Mouse (Mus musculus) pancreas, adult 10 weeks (tissue): ENCODE data around the gene Tbc1d10a. TPM values are rescaled to one million over a fixed set of nuclear protein-coding genes. Genes with fewer than 3 reads are reported as not detected.

Source experiments
- polyA plus RNA-seq: library from polyadenylated mRNA; stranded (reverse); fragments of 350-450 nt; fragmentation: Illumina TruSeq; extraction: RNeasy Lipid Tissue Mini Kit (QIAGEN cat#74804); gene quantifications from one replicate; pipeline ENCODE4 v1.2.3, GENCODE M21; 2015; ENCODE audit warnings: low read depth, low replicate concordance; ENCODE audit not compliant: insufficient read depth

The Tbc1d10a gene
- polyA plus RNA-seq = 12.5 TPM

DNA sequence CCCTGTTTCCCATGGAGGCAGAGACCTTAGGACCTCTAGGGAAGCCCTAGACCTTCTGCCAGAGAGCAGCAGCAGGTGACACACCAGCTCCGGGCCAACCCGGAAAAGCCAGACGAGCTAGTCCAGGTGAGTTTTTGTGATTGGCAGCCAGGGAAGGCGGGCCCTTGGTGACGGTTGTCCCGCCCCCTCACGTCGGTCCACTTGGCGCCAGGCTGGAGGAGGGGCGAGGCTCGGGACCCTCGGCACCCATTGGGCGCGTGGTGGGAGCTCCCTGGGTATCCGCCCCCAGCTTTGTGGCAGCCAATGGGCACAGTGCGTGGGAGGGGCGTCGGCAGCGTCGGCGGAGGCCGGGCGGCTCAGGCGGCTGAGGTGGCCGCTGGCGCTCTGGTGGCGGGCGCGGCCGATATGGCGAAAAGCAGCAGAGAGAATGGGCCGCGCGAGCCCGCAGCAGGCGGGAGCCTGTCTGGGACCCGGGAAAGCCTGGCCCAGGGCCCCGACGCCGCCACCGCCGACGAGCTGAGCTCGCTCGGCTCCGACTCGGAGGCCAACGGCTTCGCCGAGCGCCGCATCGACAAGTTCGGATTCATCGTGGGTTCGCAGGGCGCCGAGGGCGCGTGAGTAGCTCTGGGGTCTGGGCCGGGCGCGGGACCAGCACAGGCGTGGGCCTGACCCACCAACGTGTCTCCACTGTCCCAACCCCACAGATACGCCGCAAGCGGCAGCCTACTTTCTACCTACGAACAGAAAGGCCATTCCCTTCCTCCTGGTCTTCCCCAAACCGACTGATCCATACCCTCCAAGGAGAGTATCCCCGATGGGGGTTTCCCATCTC lies at the start of gene Tbc1d10a:
Gene Tbc1d10a, plus strand, starts transcription at position 304 of the 832 bp plus-strand sequence.

DNA sequence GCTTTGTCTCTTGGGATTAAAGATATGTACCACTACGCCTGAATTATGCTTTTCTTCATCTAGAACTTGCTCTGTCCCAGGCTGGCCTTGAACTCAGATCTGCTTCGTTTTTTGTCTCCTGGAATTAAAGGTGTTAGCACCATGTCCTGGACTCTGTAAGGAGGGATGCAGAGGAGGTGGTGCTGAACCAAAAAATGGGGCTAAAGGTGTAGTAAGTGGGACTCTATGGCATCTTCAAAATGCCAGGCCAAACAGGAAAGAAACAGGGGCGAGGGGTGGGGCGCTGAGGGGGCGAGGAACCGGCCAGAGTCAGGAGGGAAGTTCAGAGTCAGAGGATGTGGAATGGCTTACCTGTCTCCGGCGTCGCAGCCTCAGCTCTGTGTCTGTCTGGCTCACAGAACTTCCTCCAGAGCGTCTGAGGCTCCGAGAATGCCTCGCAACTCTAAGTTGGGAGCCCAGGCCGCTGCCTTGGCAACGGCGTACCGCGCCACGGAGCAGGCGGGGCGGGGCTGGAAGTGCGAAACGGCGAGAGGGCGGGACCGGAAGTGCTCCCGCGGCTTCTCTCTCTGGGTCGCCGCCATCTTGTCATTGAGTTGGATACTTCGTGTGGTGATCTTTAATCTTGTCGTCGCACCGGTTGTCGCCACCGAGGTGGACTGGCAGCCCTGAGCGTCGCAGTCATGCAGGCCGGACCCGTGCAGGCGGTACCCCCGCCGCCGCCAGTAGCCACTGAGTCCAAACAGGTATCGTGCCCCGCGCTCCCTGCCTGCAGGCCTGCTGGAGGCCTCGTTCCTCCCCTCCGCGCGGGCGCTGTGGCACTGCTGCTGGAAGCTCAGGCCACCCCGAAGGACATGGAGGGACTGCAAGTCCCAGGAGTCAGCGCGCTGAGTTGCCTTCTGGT lies 26.5 kb upstream of the Tbc1d10a start, which contains the start of the genes Ccdc157 and Sf3a1:
Gene Ccdc157, minus strand, starts transcription at position 486 of the 901 bp plus-strand sequence.
Gene Sf3a1, plus strand, starts transcription at position 543 of the 901 bp plus-strand sequence.

DNA sequence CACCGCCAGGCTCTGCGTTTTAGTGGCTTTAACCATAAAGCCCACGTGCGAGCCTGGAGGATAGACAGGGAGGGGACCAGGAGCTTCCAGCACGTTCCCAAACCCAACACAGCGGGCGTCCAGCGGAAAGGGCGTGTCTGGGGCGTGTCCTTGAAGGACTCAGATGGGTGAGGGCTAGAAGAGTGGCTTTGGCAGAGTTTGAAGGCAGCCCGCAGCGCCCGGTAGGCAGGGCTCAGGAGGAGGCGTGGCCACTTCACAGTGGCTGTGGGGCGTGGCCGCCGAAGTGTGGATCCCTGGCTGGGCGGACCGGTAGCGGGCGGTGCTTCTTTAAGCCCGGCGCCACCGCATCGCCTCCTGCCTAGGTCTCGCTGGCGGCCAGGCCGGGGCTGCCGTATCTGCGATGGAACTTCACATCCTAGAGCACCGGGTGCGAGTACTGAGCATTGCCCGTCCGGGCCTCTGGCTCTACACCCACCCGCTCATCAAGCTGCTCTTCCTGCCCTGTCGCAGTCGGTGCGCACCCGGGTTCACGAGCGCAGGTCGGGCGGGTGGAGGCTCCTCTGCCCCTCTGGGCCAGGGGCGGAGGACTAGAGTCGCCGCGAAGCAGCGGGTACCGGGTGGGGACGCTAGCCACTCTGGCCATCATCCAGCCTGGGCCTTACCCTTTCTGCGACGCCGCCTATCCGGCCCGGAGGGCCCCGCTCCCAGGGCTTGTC lies 31.5 kb downstream of the Tbc1d10a start, which contains the start of gene Castor1:
Gene Castor1, plus strand, starts transcription at position 312 of the 716 bp plus-strand sequence.

DNA sequence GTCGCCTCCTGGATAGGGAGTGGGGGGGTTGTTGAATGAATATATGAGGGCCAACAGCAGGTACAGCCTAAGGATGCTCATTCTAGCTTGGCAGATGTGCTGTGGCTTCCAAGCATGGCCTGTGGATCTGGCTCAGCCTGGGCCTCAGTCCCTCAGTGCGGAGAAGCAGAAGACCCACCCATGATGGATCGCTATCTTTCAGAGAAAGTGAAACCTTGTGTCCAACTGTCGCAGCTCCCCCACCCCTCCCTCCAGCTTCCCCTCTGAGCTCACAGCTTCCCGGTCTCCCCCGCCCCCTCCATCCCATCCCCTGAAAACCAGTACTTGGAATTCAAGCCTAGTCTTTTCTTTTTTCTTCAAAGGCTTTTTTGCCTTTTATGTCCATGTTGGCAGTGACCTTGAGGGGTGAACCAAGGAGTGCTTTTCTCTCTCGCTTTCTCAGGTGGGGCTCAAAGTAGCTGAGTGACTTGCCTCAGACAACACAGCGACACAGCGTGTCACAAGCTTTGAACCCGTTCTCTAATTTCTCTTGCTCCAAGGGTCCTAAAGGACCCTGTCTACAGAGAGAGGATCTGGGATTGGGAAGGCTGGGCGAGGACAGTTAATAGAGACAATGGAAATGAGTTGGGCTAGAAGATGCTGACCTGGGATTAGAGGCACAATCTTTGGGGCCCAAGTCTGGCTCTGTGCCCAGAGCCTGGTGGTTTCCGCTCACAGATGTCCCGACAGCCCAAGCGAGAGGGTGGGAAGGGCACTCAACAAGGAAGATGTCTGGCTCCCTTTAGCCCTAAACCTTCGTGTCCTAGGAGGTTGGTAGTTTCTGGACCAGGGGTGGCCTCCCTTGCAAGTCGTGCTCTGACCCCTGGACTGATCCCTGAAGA lies 49.3 kb downstream of the Tbc1d10a start, which contains the start of gene Osm:
Gene Osm, plus strand, starts transcription at position 756 of the 881 bp plus-strand sequence.

DNA sequence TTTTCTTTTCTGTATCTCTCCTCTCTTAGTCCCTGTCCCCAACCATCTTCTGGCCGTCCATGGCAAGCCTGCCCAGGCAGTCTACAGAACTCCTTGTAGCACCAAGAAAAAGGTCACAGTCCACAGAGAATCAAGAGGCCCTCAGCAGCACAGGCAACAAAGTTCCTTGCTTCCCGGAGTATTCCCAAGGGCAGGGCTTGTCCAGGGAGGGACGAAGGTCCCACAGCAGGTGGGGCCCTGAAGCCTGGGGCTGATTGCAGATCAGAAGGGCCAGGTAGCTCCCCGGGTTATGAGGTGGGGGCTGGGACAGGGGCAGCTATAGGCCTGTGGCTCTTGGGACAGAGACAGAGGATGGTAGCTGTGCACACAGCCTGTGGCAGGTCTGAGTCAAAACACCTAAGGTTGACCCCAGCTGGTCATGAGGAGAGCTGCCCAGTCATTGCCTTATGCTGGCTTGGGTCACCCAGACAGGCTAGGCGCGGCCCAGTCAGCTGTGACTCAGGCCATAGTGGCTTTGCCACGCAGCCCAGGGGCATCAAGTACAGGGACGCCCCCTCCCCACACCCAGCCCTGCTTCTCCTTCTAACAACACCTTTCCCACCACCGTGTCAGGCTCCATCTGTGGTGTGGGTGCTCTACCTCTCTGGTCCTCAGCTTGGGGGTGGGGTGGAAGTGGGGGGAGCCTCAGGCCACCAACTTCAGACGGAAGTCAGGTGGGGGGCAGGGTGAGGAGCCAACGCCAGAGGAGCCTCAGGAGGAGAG lies 70.4 kb downstream of the Tbc1d10a start, which contains the start of gene Lif:
Gene Lif, plus strand, starts transcription at position 712 of the 762 bp plus-strand sequence.

Other genes starting within 250 kb of the Tbc1d10a start
- 8.3 TPM for gene Pes1, start 222.8 kb upstream of the Tbc1d10a start, polyA plus RNA-seq
- not detected for gene 4930556J24Rik, start 210.0 kb upstream of the Tbc1d10a start, polyA plus RNA-seq
- 2.3 TPM for gene Gal3st1, start 203.2 kb upstream of the Tbc1d10a start, polyA plus RNA-seq
- 2.7 TPM for gene Sec14l4, start 155.3 kb upstream of the Tbc1d10a start, polyA plus RNA-seq
- not detected for gene Sec14l3, start 121.9 kb upstream of the Tbc1d10a start, polyA plus RNA-seq
- gene Mtfp1, start 91.3 kb upstream of the Tbc1d10a start, polyA plus RNA-seq = 2.8 TPM
- gene Sec14l2, start 63.4 kb upstream of the Tbc1d10a start, polyA plus RNA-seq = 0.92 TPM
- gene Rnf215, start 51.6 kb upstream of the Tbc1d10a start, polyA plus RNA-seq = 11.9 TPM
- gene Ccdc157, start 26.5 kb upstream of the Tbc1d10a start, polyA plus RNA-seq = 5.4 TPM
- gene Sf3a1, start 26.4 kb upstream of the Tbc1d10a start, polyA plus RNA-seq = 7.4 TPM
- gene Castor1, start 31.4 kb downstream of the Tbc1d10a start, polyA plus RNA-seq = 1.9 TPM
- not detected for gene Osm, start 49.6 kb downstream of the Tbc1d10a start, polyA plus RNA-seq
- 0.41 TPM for gene Lif, start 70.8 kb downstream of the Tbc1d10a start, polyA plus RNA-seq